Mouse (Mus musculus) CH12F3 (cell line): ENCODE measurements around the gene Ung.

Experiments used
- in situ Hi-C: fragments of 300-500 bp; cut with MboI; formaldehyde crosslinking; loops from 2 replicates; pipeline ENCODE4 v1.14.3; 2020; ENCODE audit warnings: low sequenced_read_pairs

Ung gene

GRCm38 (mm10) chr5:114163117-114163696, 33.0 kb downstream of the Ung start:
- in situ Hi-C loops: no loop called here

- in situ Hi-C loops: no loop called here
These were observed 40.2 kb downstream of the Ung start for GRCm38 (mm10) chr5:114170345-114170744.

GRCm38 (mm10) chr5:114172936-114173335, 42.8 kb downstream of the Ung start:
- in situ Hi-C loops: no loop called here

- in situ Hi-C loops: no loop called here
These were observed 43.3 kb downstream of the Ung start for GRCm38 (mm10) chr5:114173458-114173857.

- in situ Hi-C loops: no loop called here
These were observed 43.8 kb downstream of the Ung start for GRCm38 (mm10) chr5:114173877-114174581.

GRCm38 (mm10) chr5:114174639-114175038, 44.5 kb downstream of the Ung start:
- in situ Hi-C loops: no loop called here

- in situ Hi-C loops: no loop called here
These were observed 45.5 kb downstream of the Ung start for GRCm38 (mm10) chr5:114175596-114176171.

- in situ Hi-C loops: no loop called here
These were observed 46.6 kb downstream of the Ung start for GRCm38 (mm10) chr5:114176548-114177400.

- in situ Hi-C loops: no loop called here
These were observed 48.0 kb downstream of the Ung start for GRCm38 (mm10) chr5:114177966-114178719.

- in situ Hi-C loops: no loop called here
These were observed 49.4 kb downstream of the Ung start for GRCm38 (mm10) chr5:114179541-114179940.

GRCm38 (mm10) chr5:114183493-114183892, 53.3 kb downstream of the Ung start:
- in situ Hi-C loops: no loop called here

- in situ Hi-C loops: no loop called here
These were observed 56.9 kb downstream of the Ung start for GRCm38 (mm10) chr5:114187108-114187507.
